Mouse (Mus musculus): ENCODE results near the gene Stk35. TPM values are rescaled to one million over a fixed set of nuclear protein-coding genes. Genes with fewer than 3 reads are reported as not detected.

Stk35 gene
- total and polyA plus RNA-seq, 2 experiments from 2014 or later: 6.5 to 14.7 TPM

- peak overlapping the region; percentile 88 for H3K9ac ChIP-seq (replicated peaks; ENCODE audit: low read length)
- peaks cover 27% of the 10 kb centered on the region for H3K4me1 ChIP-seq (ENCODE audit: insufficient read depth, low read length)
- H3K36me3 ChIP-seq (ENCODE audit: insufficient read depth, low read length): no peaks in the 10 kb centered on the region
- peak overlapping the region; percentile 97 for H3K27ac ChIP-seq
- no peaks in the 10 kb centered on the region for H3K9me3 ChIP-seq (ENCODE audit: low read length)
- no peaks in the 10 kb centered on the region for H3K27me3 ChIP-seq (ENCODE audit: insufficient read depth, low read length)
- TF ChIP-seq CTCF (IDR thresholded peaks at IDR 0.05; ENCODE audit: low read depth): peak; percentile 8; the same call in 1 of the 2 replicates
- H3K4me3 ChIP-seq (ENCODE audit: low read length): peak overlapping the region; percentile 98
- H3K4me2 ChIP-seq (ENCODE audit: low read depth, low read length): peak overlapping the region; percentile 94
- peak; percentile 93 for DNase-seq (ENCODE audit: low spot score)
- WGBS: under 1% methylated on average over 73 of the region's 73 CpGs
- ATAC-seq: peak; percentile 85
Observed at GRCm38 (mm10) chr2:129801231-129802029, 1.1 kb downstream of the Stk35 start.

- peaks cover 2% of the 10 kb centered on the region for H3K36me3 ChIP-seq (ENCODE audit: insufficient read depth, low read length)
- H3K27me3 ChIP-seq (ENCODE audit: insufficient read depth, low read length): no peaks in the 10 kb centered on the region
- no peak for TF ChIP-seq CTCF (IDR thresholded peaks at IDR 0.05; ENCODE audit: low read depth)
Observed at GRCm38 (mm10) chr2:129805486-129805885, 5.2 kb downstream of the Stk35 start.

GRCm38 (mm10) chr2:129806486-129806885 lies 6.2 kb downstream of the Stk35 start:
- peaks cover 9% of the 10 kb centered on the region for H3K36me3 ChIP-seq (ENCODE audit: insufficient read depth, low read length)
- TF ChIP-seq CTCF (IDR thresholded peaks at IDR 0.05; ENCODE audit: low read depth): no peak
- 92% methylated on average over 2 of the region's 2 CpGs for WGBS
- H3K4me2 ChIP-seq (ENCODE audit: low read depth, low read length): no peak overlapping the region
- H3K27me3 ChIP-seq (ENCODE audit: insufficient read depth, low read length): no peaks in the 10 kb centered on the region
- no peak overlapping the region for H3K27ac ChIP-seq
- H3K4me3 ChIP-seq (ENCODE audit: low read length): no peak overlapping the region
- no peak for ATAC-seq
- no peak for DNase-seq (ENCODE audit: low spot score)
- peaks cover 23% of the 10 kb centered on the region for H3K4me1 ChIP-seq (ENCODE audit: insufficient read depth, low read length)
- no peaks in the 10 kb centered on the region for H3K9me3 ChIP-seq (ENCODE audit: low read length)
- no peak overlapping the region for H3K9ac ChIP-seq (replicated peaks; ENCODE audit: low read length)

More at GRCm38 (mm10) chr2:129805486-129805885, 5.2 kb downstream of the Stk35 start:
- peaks cover 23% of the 10 kb centered on the region for H3K4me1 ChIP-seq (ENCODE audit: insufficient read depth, low read length)
- H3K27ac ChIP-seq: no peak overlapping the region
- DNase-seq (ENCODE audit: low spot score): no peak
- no peak overlapping the region for H3K4me3 ChIP-seq (ENCODE audit: low read length)
- no peak overlapping the region for H3K9ac ChIP-seq (replicated peaks; ENCODE audit: low read length)
- no peak for ATAC-seq
- H3K4me2 ChIP-seq (ENCODE audit: low read depth, low read length): no peak overlapping the region
- WGBS: 93% methylated on average over 4 of the region's 4 CpGs
- no peaks in the 10 kb centered on the region for H3K9me3 ChIP-seq (ENCODE audit: low read length)

GRCm38 (mm10) chr2:129810563-129810962 lies 10.2 kb downstream of the Stk35 start:
- Histone ChIP-seq H3K27ac (no peak overlapping the region), H3K9me3 (ENCODE audit: low read length) (no peaks in the 10 kb centered on the region), H3K36me3 (ENCODE audit: insufficient read depth, low read length) (peaks cover 16% of the 10 kb centered on the region), H3K27me3 (ENCODE audit: insufficient read depth, low read length) (no peaks in the 10 kb centered on the region), H3K4me2 (ENCODE audit: low read depth, low read length) (no peak overlapping the region), H3K9ac (replicated peaks; ENCODE audit: low read length) (no peak overlapping the region), H3K4me1 (ENCODE audit: insufficient read depth, low read length) (peaks cover 14% of the 10 kb centered on the region), H3K4me3 (ENCODE audit: low read length) (no peak overlapping the region)
- 97% methylated on average over 7 of the region's 7 CpGs for WGBS
- no peak for TF ChIP-seq CTCF (IDR thresholded peaks at IDR 0.05; ENCODE audit: low read depth)
- DNase-seq (ENCODE audit: low spot score): no peak
- no peak for ATAC-seq

- Histone ChIP-seq H3K27ac (no peak overlapping the region), H3K27me3 (ENCODE audit: insufficient read depth, low read length) (no peaks in the 10 kb centered on the region), H3K36me3 (ENCODE audit: insufficient read depth, low read length) (peaks cover 16% of the 10 kb centered on the region), H3K4me2 (ENCODE audit: low read depth, low read length) (no peak overlapping the region), H3K9ac (replicated peaks; ENCODE audit: low read length) (no peak overlapping the region), H3K9me3 (ENCODE audit: low read length) (no peaks in the 10 kb centered on the region), H3K4me3 (ENCODE audit: low read length) (no peak overlapping the region), H3K4me1 (ENCODE audit: insufficient read depth, low read length) (peaks cover 5% of the 10 kb centered on the region; the same call in 1 of the 2 replicates)
- WGBS: 98% methylated on average over 3 of the region's 3 CpGs
- no peak for DNase-seq (ENCODE audit: low spot score)
- no peak for TF ChIP-seq CTCF (IDR thresholded peaks at IDR 0.05; ENCODE audit: low read depth)
- no peak for ATAC-seq
Observed at GRCm38 (mm10) chr2:129814033-129814432, 13.7 kb downstream of the Stk35 start.

- Histone ChIP-seq H3K9me3 (ENCODE audit: low read length) (no peaks in the 10 kb centered on the region), H3K4me2 (ENCODE audit: low read depth, low read length) (no peak overlapping the region), H3K9ac (replicated peaks; ENCODE audit: low read length) (no peak overlapping the region), H3K4me3 (ENCODE audit: low read length) (no peak overlapping the region), H3K27ac (no peak overlapping the region), H3K4me1 (ENCODE audit: insufficient read depth, low read length) (peaks cover 5% of the 10 kb centered on the region; the same call in 1 of the 2 replicates), H3K36me3 (ENCODE audit: insufficient read depth, low read length) (peaks cover 16% of the 10 kb centered on the region), H3K27me3 (ENCODE audit: insufficient read depth, low read length) (no peaks in the 10 kb centered on the region)
- TF ChIP-seq CTCF (IDR thresholded peaks at IDR 0.05; ENCODE audit: low read depth): no peak
- ATAC-seq: no peak
- WGBS: 41% methylated on average over 2 of the region's 2 CpGs
- no peak for DNase-seq (ENCODE audit: low spot score)
Observed at GRCm38 (mm10) chr2:129815076-129815475, 14.8 kb downstream of the Stk35 start.
